Mouse (Mus musculus) CD4-positive helper T cell, adult 2 months (primary cell): ENCODE data around the gene Pelo.

ENCODE experiments used
- DNase-seq: peaks from one replicate; pipeline ENCODE4 v3.0.0-alpha.2; 2012; ENCODE audit warnings: low read depth, missing footprints, low spot score

Gene Pelo

GRCm38 (mm10) chr13:115090069-115090976, at the start of gene Pelo:
Gene Pelo, minus strand, starts transcription at chr13:115090186.
- DNase-seq: peak; percentile 95

- no peak for DNase-seq
Measured at GRCm38 (mm10) chr13:115138513-115138912, 48.5 kb upstream of the Pelo start.

- DNase-seq: no peak
Measured at GRCm38 (mm10) chr13:115136761-115137160, 46.8 kb upstream of the Pelo start.

- DNase-seq: no peak
Measured at GRCm38 (mm10) chr13:115132435-115132834, 42.4 kb upstream of the Pelo start.

GRCm38 (mm10) chr13:115131381-115131780, 41.4 kb upstream of the Pelo start:
- no peak for DNase-seq

GRCm38 (mm10) chr13:115130035-115130434, 40.0 kb upstream of the Pelo start:
- DNase-seq: no peak

- no peak for DNase-seq
Measured at GRCm38 (mm10) chr13:115127826-115128225, 37.8 kb upstream of the Pelo start.

GRCm38 (mm10) chr13:115126534-115126933, 36.5 kb upstream of the Pelo start:
- DNase-seq: no peak

- no peak for DNase-seq
Measured at GRCm38 (mm10) chr13:115125130-115125529, 35.1 kb upstream of the Pelo start.

- DNase-seq: no peak
Measured at GRCm38 (mm10) chr13:115124521-115124920, 34.5 kb upstream of the Pelo start.

- DNase-seq: no peak
Measured at GRCm38 (mm10) chr13:115118756-115119155, 28.8 kb upstream of the Pelo start.

GRCm38 (mm10) chr13:115118195-115118594, 28.2 kb upstream of the Pelo start:
- no peak for DNase-seq

- no peak for DNase-seq
Measured at GRCm38 (mm10) chr13:115116930-115117621, 27.1 kb upstream of the Pelo start.

- DNase-seq: no peak
Measured at GRCm38 (mm10) chr13:115109628-115110027, 19.6 kb upstream of the Pelo start.

GRCm38 (mm10) chr13:115107436-115107835, 17.4 kb upstream of the Pelo start:
- peak; percentile 61 for DNase-seq

- no peak for DNase-seq
Measured at GRCm38 (mm10) chr13:115106183-115106582, 16.2 kb upstream of the Pelo start.

- no peak for DNase-seq
Measured at GRCm38 (mm10) chr13:115102754-115103153, 12.8 kb upstream of the Pelo start.

- no peak for DNase-seq
Measured at GRCm38 (mm10) chr13:115101355-115102191, 11.6 kb upstream of the Pelo start, which contains the start of the genes Gm49395 and Itga1. Gene Gm49395, minus strand, starts transcription at chr13:115101921. Gene Itga1, minus strand, starts transcription at chr13:115101964.

- DNase-seq: no peak
Measured at GRCm38 (mm10) chr13:115100381-115101177, 10.6 kb upstream of the Pelo start.

- no peak for DNase-seq
Measured at GRCm38 (mm10) chr13:115099381-115099780, 9.4 kb upstream of the Pelo start.

GRCm38 (mm10) chr13:115098227-115098626, 8.2 kb upstream of the Pelo start:
- DNase-seq: no peak
